Mouse (Mus musculus) c-Kit-negative CD71-positive TER-119-positive erythroid progenitor cells, embryonic 14.5 days (primary cell): ENCODE measurements around the gene Insl6.

Experiments
- DNase-seq: peaks from one replicate; pipeline ENCODE4 v3.0.0-alpha.2; 2013; ENCODE audit warnings: low read depth, low spot score

The Insl6 gene

GRCm38 (mm10) chr19:29287863-29288262, 37.3 kb downstream of the Insl6 start:
- DNase-seq: no peak

- no peak for DNase-seq
These were observed 39.7 kb downstream of the Insl6 start for GRCm38 (mm10) chr19:29285451-29285869.

- DNase-seq: no peak
These were observed 46.1 kb downstream of the Insl6 start for GRCm38 (mm10) chr19:29278944-29279587.

- no peak for DNase-seq
These were observed 48.7 kb downstream of the Insl6 start for GRCm38 (mm10) chr19:29276414-29276813.

- no peak for DNase-seq
These were observed 52.9 kb downstream of the Insl6 start for GRCm38 (mm10) chr19:29272011-29272809.
